Mouse (Mus musculus) ES-E14 (cell line): ENCODE data around the gene Ptpru.

Experiments
- MAFK ChIP-seq: IDR thresholded peaks from 2 replicates; pipeline ENCODE4 v1.6.1; 2014; ENCODE audit warnings: mild to moderate bottlenecking, low read depth, low read length, inconsistent platforms; ENCODE audit not compliant: insufficient read depth
- ZNF384 ChIP-seq: IDR thresholded peaks from 2 replicates; pipeline ENCODE4 v1.6.1; 2012; ENCODE audit warnings: low read depth, low read length, inconsistent platforms

GRCm38 (mm10) chr4:131797920-131798319, 40.2 kb downstream of the Ptpru start:
- TF ChIP-seq MAFK (no peak), ZNF384 (no peak)
